Mouse (Mus musculus) kidney, postnatal 14 days (tissue): ENCODE measurements around the gene Vmn1r74.
"Not testable (repeated sequence)": the region's sequence is repeated elsewhere in the genome, so short reads cannot be mapped to it uniquely, and the experiment has no call there.

Source experiments
- DNase-seq: peaks from one replicate; pipeline ENCODE4 v3.0.0; 2022; ENCODE audit warnings: mixed read lengths

The Vmn1r74 gene

DNA sequence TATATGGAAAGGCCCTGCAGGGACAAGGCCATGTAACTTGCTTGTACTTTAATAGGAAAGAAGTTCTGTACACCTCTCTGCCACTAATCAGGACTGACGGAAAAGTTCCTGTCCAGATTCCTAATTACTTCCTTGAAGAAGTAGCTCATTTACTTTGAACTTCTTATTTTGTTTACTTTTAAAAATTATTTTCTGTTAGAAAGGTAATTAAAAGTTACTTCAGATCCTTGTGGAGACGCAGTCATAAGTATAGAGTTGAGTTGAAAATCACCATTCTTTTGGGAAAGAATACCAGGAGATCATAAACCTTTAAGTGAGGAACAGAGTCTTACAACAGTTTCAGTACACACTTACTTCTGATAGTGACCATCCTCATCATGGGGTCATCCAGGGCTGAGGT is at the start of gene Vmn1r74:
Gene Vmn1r74, plus strand, starts transcription at position 301 of the 400 bp plus-strand sequence.
- no peak for DNase-seq

DNA sequence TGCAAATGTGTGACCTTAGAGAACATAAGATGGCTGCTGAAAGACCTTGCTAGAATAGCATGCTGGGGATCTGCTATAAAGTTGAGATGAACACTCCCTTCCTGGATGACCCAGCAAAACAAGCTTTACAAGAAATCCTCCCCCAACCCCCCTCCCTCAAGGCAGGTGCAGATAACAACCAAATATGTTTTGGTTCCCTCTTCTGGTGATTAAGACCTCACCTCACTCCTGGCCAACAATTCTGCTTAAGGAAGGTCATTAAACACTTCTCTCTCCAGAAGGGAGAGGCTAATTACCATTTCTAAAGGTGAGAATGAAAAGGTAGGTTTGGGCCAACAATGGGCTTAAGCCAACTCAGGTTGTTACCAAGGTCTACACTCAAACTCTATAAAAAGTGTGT is 20.0 kb upstream of the Vmn1r74 start:
- DNase-seq, result no peak

- DNase-seq, result no peak
These were observed 11.6 kb upstream of the Vmn1r74 start for GRCm38 (mm10) chr7:11822166-11822565.

DNA sequence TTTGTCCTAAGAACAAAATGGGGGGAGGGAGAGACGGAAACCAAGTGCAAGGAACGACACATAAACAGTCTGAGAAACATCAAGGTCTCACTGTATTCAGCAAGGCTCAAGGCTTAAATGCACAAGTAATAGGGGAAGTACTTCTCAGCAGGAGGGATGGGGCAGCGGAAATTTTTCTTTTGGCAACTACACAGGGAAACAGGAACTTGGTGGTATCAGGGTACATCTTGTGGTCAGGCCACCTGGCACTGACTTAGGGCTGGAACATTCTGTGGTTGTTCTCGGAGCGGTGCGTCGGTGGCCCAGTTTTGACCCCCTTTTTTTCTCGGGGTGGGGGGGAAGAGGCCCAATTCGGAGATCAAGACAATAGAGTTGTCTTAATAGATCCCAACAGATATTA is 10.5 kb upstream of the Vmn1r74 start:
- not testable (repeated sequence) for DNase-seq

- no peak for DNase-seq
These were observed 40.5 kb downstream of the Vmn1r74 start, which contains the start of gene Vmn1r75 for GRCm38 (mm10) chr7:11874330-11874729. Vmn1r75 (plus strand) TSS chr7:11874630.
